Mouse (Mus musculus) heart, adult 9 months (tissue): ENCODE measurements around the gene Kif24.
A peak's percentile ranks its signal among the peaks of the same experiment; 100 is the strongest.

Experiments used
- DNase-seq, 2 experiments: peaks; one replicate each; pipeline ENCODE4 v3.0.0; 2022; ENCODE audit warnings: low spot score in 2 of 2

The Kif24 gene

GRCm38 (mm10) chr4:41347839-41348238 is 116.8 kb downstream of the Kif24 start:
- DNase-seq, result peak; percentile 5 to 15

GRCm38 (mm10) chr4:41346011-41346410 is 118.7 kb downstream of the Kif24 start:
- peak in 1 of 2 experiments; percentile 7 for DNase-seq

- DNase-seq, result no peak
Observed at GRCm38 (mm10) chr4:41340912-41341550, 123.7 kb downstream of the Kif24 start.
